Mouse (Mus musculus): ENCODE data around the gene Slco4a1.

- TF ChIP-seq GATA1 (IDR thresholded peaks at IDR 0.05; ENCODE audit: borderline replicate concordance, low read length) (no peak), FLI1 (IDR thresholded peaks at IDR 0.05; ENCODE audit: low read length) (no peak)
Measured at GRCm38 (mm10) chr2:180506281-180506680, 50.2 kb downstream of the Slco4a1 start.
